Mouse (Mus musculus) c-Kit-positive CD71-positive TER-119-negative erythroid progenitor cells, embryonic 14.5 days (primary cell): ENCODE measurements around the gene Smap1.

Source experiments
- DNase-seq: peaks from one replicate; pipeline ENCODE4 v3.0.0-alpha.2; 2013; ENCODE audit warnings: low read depth

The Smap1 gene

DNA sequence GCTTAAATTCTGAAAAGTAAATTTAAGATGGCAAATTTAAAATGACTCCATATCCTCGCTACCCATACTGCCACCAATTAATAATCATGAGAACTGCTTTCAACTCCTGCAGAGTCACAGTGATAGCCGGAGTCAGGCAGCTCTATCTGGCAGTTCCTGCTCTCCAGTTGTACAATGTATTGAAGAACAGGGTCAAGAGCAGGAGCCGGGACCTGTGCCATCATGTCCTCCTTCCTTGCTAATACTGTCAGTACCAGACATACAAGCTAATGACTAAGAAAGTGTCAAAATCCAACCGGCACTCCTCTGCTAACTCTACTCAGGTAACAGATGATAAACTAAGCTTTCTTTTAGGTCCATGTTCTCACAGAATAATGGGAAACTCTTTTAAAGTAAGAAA is 3.0 kb downstream of the Smap1 start:
- DNase-seq = no peak

DNA sequence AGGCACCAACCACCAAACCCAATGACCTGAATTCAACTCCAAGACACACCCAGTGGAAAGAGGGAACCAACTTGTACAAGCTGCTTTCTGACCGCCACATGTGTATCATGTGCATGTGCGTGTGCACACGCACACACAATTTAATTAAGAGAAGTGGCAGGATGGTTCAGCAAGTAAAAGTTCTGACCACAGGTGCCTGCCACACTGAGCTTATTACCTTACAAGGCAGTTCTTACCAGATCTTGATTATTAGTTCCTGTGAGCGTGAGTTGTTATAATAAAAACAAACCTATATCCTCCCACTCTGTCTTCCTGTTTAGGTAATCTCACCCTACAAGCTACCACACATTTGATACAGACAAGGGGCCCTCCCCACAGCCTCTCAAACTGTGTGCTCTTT is 6.6 kb downstream of the Smap1 start:
- no peak for DNase-seq

DNA sequence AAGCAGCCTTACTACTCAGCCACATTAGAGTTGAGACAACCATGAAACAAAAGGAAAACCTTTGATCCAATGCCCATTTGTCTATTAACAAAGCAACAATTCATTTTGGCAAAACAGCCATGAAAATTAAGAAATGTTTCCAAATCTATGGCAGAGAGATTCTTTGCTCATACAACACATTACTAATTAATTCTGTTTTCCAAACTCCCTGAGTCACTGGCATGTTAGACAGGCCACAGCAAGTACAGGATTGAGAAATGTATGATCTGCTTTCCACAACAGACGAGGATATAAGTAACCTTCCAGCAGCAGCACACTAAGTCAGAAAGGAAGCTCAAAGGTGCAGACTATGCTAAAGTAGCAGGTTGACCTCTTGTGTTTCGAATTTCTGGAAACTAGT is 9.1 kb downstream of the Smap1 start:
- DNase-seq = no peak

- DNase-seq = no peak
Measured at GRCm38 (mm10) chr1:23906082-23906481, 16.0 kb downstream of the Smap1 start.

GRCm38 (mm10) chr1:23903340-23903739 is 18.8 kb downstream of the Smap1 start:
- DNase-seq = no peak

GRCm38 (mm10) chr1:23902736-23903135 is 19.4 kb downstream of the Smap1 start:
- DNase-seq = no peak

GRCm38 (mm10) chr1:23899647-23900020 is 22.5 kb downstream of the Smap1 start:
- peak; percentile 73 for DNase-seq

- no peak for DNase-seq
Measured at GRCm38 (mm10) chr1:23899020-23899646, 23.0 kb downstream of the Smap1 start.

- DNase-seq = no peak
Measured at GRCm38 (mm10) chr1:23892072-23892471, 30.0 kb downstream of the Smap1 start.

- no peak for DNase-seq
Measured at GRCm38 (mm10) chr1:23884914-23885313, 37.2 kb downstream of the Smap1 start.

DNA sequence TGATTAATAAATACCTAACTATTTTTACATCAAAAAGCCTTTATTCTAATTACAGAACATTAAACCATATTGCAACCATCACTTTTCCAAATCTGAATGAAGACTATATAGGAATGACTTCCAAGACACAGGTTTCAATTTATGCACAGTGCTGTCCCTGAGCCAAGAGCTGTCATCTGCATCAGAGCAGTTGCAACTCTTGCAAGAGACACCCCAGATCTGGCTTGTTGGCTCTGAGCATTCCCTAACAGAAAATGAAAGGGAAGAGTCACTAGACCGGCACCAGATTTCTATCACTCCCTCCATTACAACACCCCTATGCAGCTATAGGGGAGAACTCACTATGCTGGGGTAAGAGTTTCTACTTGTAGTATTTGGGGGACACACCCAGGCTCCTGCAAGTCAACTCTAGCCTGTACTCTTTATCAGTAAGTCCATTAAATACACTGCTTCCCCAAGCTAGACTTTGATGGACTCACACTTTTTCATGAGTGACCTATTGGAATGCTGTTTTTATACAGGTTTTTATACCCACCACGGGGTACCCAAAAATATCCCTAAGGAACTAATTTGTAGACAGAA is 37.9 kb downstream of the Smap1 start:
- no peak for DNase-seq

GRCm38 (mm10) chr1:23882681-23883080 is 39.4 kb downstream of the Smap1 start:
- no peak for DNase-seq

DNA sequence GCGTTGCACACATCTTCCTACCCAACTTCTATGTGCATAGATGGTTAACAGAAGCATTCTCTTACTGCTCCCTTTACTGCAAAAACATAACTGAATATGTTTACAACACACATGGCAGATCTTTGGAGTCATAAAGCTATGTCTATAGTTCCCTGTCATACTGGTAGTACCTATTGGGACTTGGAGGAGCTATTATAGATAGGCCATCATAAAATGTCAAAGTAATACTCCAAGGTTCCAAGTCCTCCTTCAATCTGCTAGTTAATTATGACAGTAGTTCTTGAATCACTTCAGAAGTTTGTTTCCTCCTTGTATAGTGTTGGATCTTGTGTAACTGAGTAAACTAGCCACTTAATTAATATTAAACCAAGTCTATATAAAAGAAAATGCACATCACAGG is 49.9 kb downstream of the Smap1 start:
- DNase-seq = no peak

DNA sequence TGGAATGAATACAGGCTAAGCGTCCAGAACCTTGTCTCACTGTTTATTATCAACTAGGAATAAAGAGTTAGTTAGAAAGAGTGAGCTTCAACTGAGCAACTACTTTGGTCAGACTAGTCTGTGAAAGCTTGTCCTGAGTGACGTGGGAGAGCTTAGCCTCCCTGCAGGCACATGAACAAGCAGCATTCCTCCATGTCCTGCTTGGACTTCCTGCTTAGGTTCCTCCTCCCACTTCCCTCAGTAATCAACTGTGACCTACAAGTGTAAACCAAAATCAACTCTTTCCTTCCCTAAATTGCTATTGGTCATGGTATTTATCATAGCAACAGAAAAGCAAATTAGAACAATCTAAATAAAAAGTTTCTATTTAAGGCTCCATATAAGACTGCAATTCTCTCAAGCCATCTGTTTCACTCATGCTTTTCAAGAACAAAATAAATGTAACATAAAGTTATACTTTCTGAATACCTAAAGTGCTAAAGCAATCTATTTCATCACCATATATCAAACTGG is 54.7 kb downstream of the Smap1 start:
- no peak for DNase-seq

GRCm38 (mm10) chr1:23865566-23865965 is 56.6 kb downstream of the Smap1 start:
- DNase-seq = no peak

- DNase-seq = no peak
Measured at GRCm38 (mm10) chr1:23860944-23861343, 61.2 kb downstream of the Smap1 start.

GRCm38 (mm10) chr1:23855623-23856022 is 66.5 kb downstream of the Smap1 start:
- DNase-seq = no peak

- no peak for DNase-seq
Measured at GRCm38 (mm10) chr1:23846044-23846680, 76.0 kb downstream of the Smap1 start.

GRCm38 (mm10) chr1:23845007-23845406 is 77.1 kb downstream of the Smap1 start:
- no peak for DNase-seq

DNA sequence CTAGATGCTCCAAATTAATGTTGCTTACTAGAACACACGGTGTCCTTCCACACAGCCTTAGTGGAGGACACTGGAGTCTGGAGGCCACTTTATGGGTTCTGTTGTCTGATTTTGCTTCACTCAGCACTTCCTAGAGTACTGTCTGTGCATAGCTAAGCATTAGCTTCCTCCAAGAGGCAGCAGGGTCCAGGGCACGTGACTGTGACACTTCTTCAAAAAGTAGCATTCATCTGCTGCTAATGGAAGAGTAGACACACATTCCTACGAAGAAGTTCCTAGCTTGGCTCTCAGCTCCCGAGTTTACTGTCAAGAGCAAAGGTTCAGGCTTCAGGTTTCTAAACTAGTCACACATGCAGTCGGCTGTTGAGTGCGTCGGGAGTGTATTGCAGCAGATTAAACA is 78.3 kb downstream of the Smap1 start:
- DNase-seq = no peak

- DNase-seq = no peak
Measured at GRCm38 (mm10) chr1:23842629-23843028, 79.5 kb downstream of the Smap1 start.

GRCm38 (mm10) chr1:23840924-23841323 is 81.2 kb downstream of the Smap1 start:
- no peak for DNase-seq

DNA sequence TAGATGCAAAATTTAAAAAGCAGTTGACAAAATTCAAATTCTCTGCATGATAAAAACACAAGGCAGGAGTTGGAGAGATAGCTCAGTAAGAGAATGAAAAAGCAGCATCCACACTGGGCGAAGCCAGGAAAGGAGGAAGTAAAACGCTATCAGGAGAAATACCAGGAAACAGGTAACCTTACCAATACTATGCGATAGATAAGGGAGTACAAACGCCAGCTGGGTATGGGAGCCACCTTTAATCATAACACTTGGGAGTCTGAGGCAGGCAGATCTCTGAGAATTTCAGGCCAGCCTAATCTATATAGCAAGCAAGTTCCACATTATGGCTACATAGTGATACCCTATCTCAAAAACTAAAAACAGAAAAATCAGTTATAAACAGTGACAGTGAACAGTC is 85.5 kb downstream of the Smap1 start:
- DNase-seq = peak; percentile 3

GRCm38 (mm10) chr1:23834819-23835218 is 87.3 kb downstream of the Smap1 start:
- no peak for DNase-seq
